Comparison of ENCODE assay signal across 13 mouse cellular contexts in the genomic region with DNA sequence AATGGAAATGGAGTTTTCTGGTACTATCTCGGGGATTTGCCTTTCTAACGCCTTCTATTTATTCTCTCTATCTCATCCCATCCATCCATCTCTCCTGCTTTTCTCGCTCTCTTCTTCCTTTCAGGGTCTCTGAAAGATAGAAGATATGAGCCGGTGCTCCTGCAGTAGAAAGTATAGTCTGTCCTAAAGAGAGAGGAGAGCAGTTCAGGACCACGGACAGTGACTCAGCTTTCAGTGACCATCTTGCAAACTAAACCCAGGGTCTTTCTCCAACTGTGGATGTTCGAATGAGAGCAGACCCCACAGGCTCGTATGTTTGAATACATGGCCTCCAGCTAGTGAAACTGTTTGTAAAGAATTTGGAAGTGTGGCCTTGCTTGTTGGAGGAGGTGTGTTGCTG. TPM values are rescaled to one million over a fixed set of nuclear protein-coding genes. Genes with fewer than 3 reads are reported as not detected.
A peak's percentile ranks its signal among the peaks of the same experiment; 100 is the strongest.
DNase-seq lines count a peak whose midpoint lies in the region; ATAC-seq and TF ChIP-seq lines count a peak whose summit lies in the region.
"Had no signal": no experiment of that assay in that cellular context is flagged by ENCODE, and none has a peak within 500 bp of the region (broad histone marks: within the 10 kb centered on the region; RNA-seq: fewer than 3 reads in every experiment).

No protein-coding gene starts in this region.

- no peaks in the 10 kb centered on the region for H3K4me1 ChIP-seq in intestine, embryonic 14.5 days (replicated peaks; ENCODE audit: control insufficient read depth, insufficient read depth, low read length)
- H3K4me1 ChIP-seq in intestine, postnatal 0 days (replicated peaks; ENCODE audit: control insufficient read depth, insufficient read depth, low read length) = no peaks in the 10 kb centered on the region
- no peaks in the 10 kb centered on the region for H3K4me1 ChIP-seq in limb, embryonic 10.5 days
- H3K4me1 ChIP-seq: forebrain, embryonic 15.5 days; heart, embryonic 10.5 days; liver, embryonic 13.5 days had no signal

- 32% methylated on average over 7 of the region's 7 CpGs for WGBS in intestine, embryonic 14.5 days
- WGBS in intestine, postnatal 0 days = 30% methylated on average over 7 of the region's 7 CpGs
- WGBS in limb, embryonic 10.5 days = 49% methylated on average over 7 of the region's 7 CpGs

- no peaks in the 10 kb centered on the region for H3K9me3 ChIP-seq in intestine, embryonic 14.5 days (ENCODE audit: control insufficient read depth, low read length)
- no peaks in the 10 kb centered on the region for H3K9me3 ChIP-seq in intestine, postnatal 0 days (ENCODE audit: control insufficient read depth)
- no peaks in the 10 kb centered on the region for H3K9me3 ChIP-seq in limb, embryonic 10.5 days (replicated peaks)
- H3K9me3 ChIP-seq: forebrain, embryonic 15.5 days; heart, embryonic 10.5 days; liver, embryonic 13.5 days had no signal

- H3K9ac ChIP-seq in intestine, embryonic 14.5 days (ENCODE audit: low read length) = no peak overlapping the region
- no peak overlapping the region for H3K9ac ChIP-seq in intestine, postnatal 0 days (ENCODE audit: low read depth, low read length)
- H3K9ac ChIP-seq: forebrain, embryonic 15.5 days; liver, embryonic 13.5 days had no signal

- no peaks in the 10 kb centered on the region for H3K36me3 ChIP-seq in intestine, embryonic 14.5 days (ENCODE audit: control insufficient read depth, insufficient read depth, low read length)
- no peaks in the 10 kb centered on the region for H3K36me3 ChIP-seq in intestine, postnatal 0 days (ENCODE audit: control insufficient read depth, insufficient read depth)
- no peaks in the 10 kb centered on the region for H3K36me3 ChIP-seq in limb, embryonic 10.5 days
- H3K36me3 ChIP-seq: forebrain, embryonic 15.5 days; heart, embryonic 10.5 days; liver, embryonic 13.5 days had no signal

- no peak overlapping the region for H3K4me2 ChIP-seq in intestine, embryonic 14.5 days (ENCODE audit: low read length)
- H3K4me2 ChIP-seq in intestine, postnatal 0 days (replicated peaks; ENCODE audit: low read depth) = no peak overlapping the region
- H3K4me2 ChIP-seq: forebrain, embryonic 15.5 days; liver, embryonic 13.5 days had no signal

- H3K4me3 ChIP-seq in intestine, embryonic 14.5 days (ENCODE audit: low read depth, low read length) = no peak overlapping the region
- no peak overlapping the region for H3K4me3 ChIP-seq in intestine, postnatal 0 days (ENCODE audit: low read depth, low read length)
- H3K4me3 ChIP-seq in limb, embryonic 10.5 days = no peak overlapping the region
- H3K4me3 ChIP-seq: forebrain, embryonic 15.5 days; heart, embryonic 10.5 days; liver, embryonic 13.5 days had no signal

- H3K27me3 ChIP-seq in intestine, embryonic 14.5 days (replicated peaks; ENCODE audit: control insufficient read depth, insufficient read depth, low read length) = no peaks in the 10 kb centered on the region
- H3K27me3 ChIP-seq in intestine, postnatal 0 days (replicated peaks; ENCODE audit: control insufficient read depth, insufficient read depth, low read length) = no peaks in the 10 kb centered on the region
- H3K27me3 ChIP-seq in limb, embryonic 10.5 days (ENCODE audit: low read depth, poor library complexity, severe bottlenecking) = no peaks in the 10 kb centered on the region
- H3K27me3 ChIP-seq: forebrain, embryonic 15.5 days; liver, embryonic 13.5 days had no signal

- DNase-seq in intestine, embryonic 14.5 days (ENCODE audit: low spot score) = peak; percentile 76
- peak; percentile 60 for DNase-seq in 3T3-L1 (ENCODE audit: low read depth, low spot score)
- DNase-seq in adipocyte (ENCODE audit: low spot score) = peak; percentile 52
- peak; percentile 73 for DNase-seq in limb, embryonic 10.5 days (ENCODE audit: low spot score)
- no peak for DNase-seq in right cerebral cortex, adult 2 months (ENCODE audit: low spot score in 2 of 2)
- DNase-seq in cerebellum, adult 9-11 months = no peak
- DNase-seq: layer of hippocampus, adult 9-11 months; liver, embryonic 13.5 days had no signal

- ATAC-seq in intestine, embryonic 14.5 days (replicated peaks; ENCODE audit: low FRiP score, low TSS enrichment, low read depth) = no peak
- ATAC-seq in intestine, postnatal 0 days = no peak
- ATAC-seq in frontal cortex, adult (ENCODE audit: low TSS enrichment) = no peak
- ATAC-seq: forebrain, embryonic 15.5 days had no signal

- no peak overlapping the region for H3K27ac ChIP-seq in intestine, embryonic 14.5 days (ENCODE audit: low read depth)
- H3K27ac ChIP-seq in intestine, postnatal 0 days (ENCODE audit: low read depth, low read length) = no peak overlapping the region
- H3K27ac ChIP-seq in limb, embryonic 10.5 days = no peak overlapping the region
- H3K27ac ChIP-seq: forebrain, embryonic 15.5 days; heart, embryonic 10.5 days; liver, embryonic 13.5 days had no signal

- no peak for TF ChIP-seq CTCF in intestine, postnatal 0 days (IDR thresholded peaks at IDR 0.05; ENCODE audit: low read depth)

RNA-seq across cellular contexts. Expression of gene Dynll2, which starts 30.3 kb away (rescaled TPM):
- 14.1 and 20.4 TPM in 2 replicates for polyA plus RNA-seq in intestine, embryonic 14.5 days (2014; fragmentation: Nextera tagmentation; extraction: Ambion mirVana)
- polyA plus RNA-seq in intestine, postnatal 0 days (2015; fragmentation: Nextera tagmentation; extraction: Ambion mirVana) = 52.4 and 57.4 TPM in 2 replicates
- polyA plus RNA-seq in limb, embryonic 10.5 days (2016; fragmentation: Nextera tagmentation; extraction: Ambion mirVana) = 22.9 and 25.0 TPM in 2 replicates

RNA-seq across cellular contexts. Expression of gene Olfr464, which starts 36.3 kb away (rescaled TPM):
- not detected in 2 replicates for polyA plus RNA-seq in intestine, embryonic 14.5 days (2014; fragmentation: Nextera tagmentation; extraction: Ambion mirVana)
- polyA plus RNA-seq in intestine, postnatal 0 days (2015; fragmentation: Nextera tagmentation; extraction: Ambion mirVana) = not detected in 2 replicates
- polyA plus RNA-seq in limb, embryonic 10.5 days (2016; fragmentation: Nextera tagmentation; extraction: Ambion mirVana) = not detected in 2 replicates
- polyA plus RNA-seq: forebrain, embryonic 15.5 days; heart, embryonic 10.5 days; liver, embryonic 13.5 days; stomach, embryonic 16.5 days had no signal

RNA-seq across cellular contexts. Expression of gene Olfr463, which starts 59.9 kb away (rescaled TPM):
- 0.13 TPM in 1 of 2 replicates, not detected in the other for polyA plus RNA-seq in intestine, embryonic 14.5 days (2014; fragmentation: Nextera tagmentation; extraction: Ambion mirVana)
- not detected in 2 replicates for polyA plus RNA-seq in intestine, postnatal 0 days (2015; fragmentation: Nextera tagmentation; extraction: Ambion mirVana)
- not detected in 2 replicates for polyA plus RNA-seq in limb, embryonic 10.5 days (2016; fragmentation: Nextera tagmentation; extraction: Ambion mirVana)
- polyA plus RNA-seq: forebrain, embryonic 15.5 days; heart, embryonic 10.5 days; liver, embryonic 13.5 days; stomach, embryonic 16.5 days had no signal

Comparison
In these comparisons a context has a peak if more than half of its experiments do, and no peak if none do; other contexts are left out.
1. DNase-seq: peak in intestine, embryonic 14.5 days (single experiment), 3T3-L1 (single experiment), adipocyte (single experiment) and limb, embryonic 10.5 days (single experiment); none in right cerebral cortex, adult 2 months (0 of 2) and cerebellum, adult 9-11 months (single experiment).